Mouse (Mus musculus) intestine, embryonic 16.5 days (tissue): ENCODE measurements at regions not wholly inside any gene's neighbourhood (a gene's known extent, or its start where the extent isn't known, plus 50 kb on each side); places are given as distances from the start of the nearest gene placed in this dataset.

ENCODE experiments used
- ATAC-seq: fragments of 200-750 bp; cut with Nextera tagmentation; 2 replicates; pipeline ENCODE4 v1.8.0; 2017; ENCODE audit warnings: moderate TSS enrichment, moderate library complexity
- H3K27ac ChIP-seq: fragments of 300-500 bp; sonication (generic); 2 replicates; pipeline ENCODE4 v1.5.1; 2014; ENCODE audit warnings: mild to moderate bottlenecking, low read length
- H3K27me3 ChIP-seq: fragments of 300-500 bp; sonication (generic); replicated peaks from 2 replicates; pipeline ENCODE4 v1.6.1; 2014; ENCODE audit warnings: low read length, control low read depth, mixed read lengths; ENCODE audit not compliant: control insufficient read depth, insufficient read depth
- H3K36me3 ChIP-seq: fragments of 300-500 bp; sonication (generic); 2 replicates; pipeline ENCODE4 v1.6.1; 2014; ENCODE audit warnings: low read length, control low read depth; ENCODE audit not compliant: control insufficient read depth, insufficient read depth
- H3K4me1 ChIP-seq: fragments of 300-500 bp; sonication (generic); 2 replicates; pipeline ENCODE4 v1.6.1; 2014; ENCODE audit warnings: low read length, control low read depth, mixed read lengths; ENCODE audit not compliant: control insufficient read depth, insufficient read depth
- H3K4me2 ChIP-seq: fragments of 300-500 bp; sonication (generic); 2 replicates; pipeline ENCODE4 v1.6.1; 2014; ENCODE audit warnings: low read depth, low read length, control low read depth
- H3K4me3 ChIP-seq: fragments of 300-500 bp; sonication (generic); 2 replicates; pipeline ENCODE4 v1.5.1; 2014; ENCODE audit warnings: mild to moderate bottlenecking, low read length
- H3K9ac ChIP-seq: fragments of 300-500 bp; sonication (generic); 2 replicates; pipeline ENCODE4 v1.6.1; 2014; ENCODE audit warnings: low read depth, low read length
- H3K9me3 ChIP-seq: fragments of 300-500 bp; sonication (generic); 2 replicates; pipeline ENCODE4 v1.6.1; 2016; ENCODE audit warnings: low read length, control low read depth; ENCODE audit not compliant: control insufficient read depth
- WGBS: fragments of 180-500 bp; shearing (Covaris S2); extraction: QIAGEN DNeasy Blood & Tissue Kit; methylation state at CpG from one replicate; pipeline ENCODE4 v1.1.7; 2014; 5-methylcytosine and 5-hydroxymethylcytosine counted together

DNA sequence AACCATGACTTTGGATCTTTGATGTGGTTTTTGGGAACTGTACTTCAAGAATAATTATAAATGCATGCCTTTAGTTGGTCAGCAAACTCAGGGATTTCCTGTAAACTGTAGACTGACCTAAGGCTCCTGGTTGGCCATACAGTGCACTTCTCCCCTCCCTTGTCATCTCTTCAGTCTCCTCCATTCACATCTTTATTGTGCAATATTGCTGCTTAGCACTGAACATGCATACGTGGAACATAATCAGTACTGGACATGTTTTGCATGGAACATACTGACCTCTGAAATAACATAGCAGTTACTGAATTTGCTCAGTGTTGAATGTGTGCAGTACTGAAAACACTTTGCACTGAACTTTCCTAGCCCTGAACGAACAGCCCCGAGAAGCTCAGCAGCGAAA lies 55.4 kb upstream of the Rgs4 start:
- Histone ChIP-seq H3K36me3 (no peaks in the 10 kb centered on the region), H3K27ac (no peak overlapping the region), H3K4me2 (no peak overlapping the region), H3K9me3 (no peaks in the 10 kb centered on the region), H3K27me3 (no peaks in the 10 kb centered on the region), H3K9ac (no peak overlapping the region), H3K4me1 (no peaks in the 10 kb centered on the region), H3K4me3 (no peak overlapping the region)
- 90% methylated on average over 4 of the region's 4 CpGs for WGBS
- ATAC-seq = no peak

- Histone ChIP-seq H3K9me3 (no peaks in the 10 kb centered on the region), H3K9ac (no peak overlapping the region), H3K27ac (no peak overlapping the region), H3K4me1 (no peaks in the 10 kb centered on the region), H3K27me3 (no peaks in the 10 kb centered on the region), H3K4me3 (no peak overlapping the region), H3K4me2 (no peak overlapping the region), H3K36me3 (no peaks in the 10 kb centered on the region)
- 83% methylated on average over 8 of the region's 8 CpGs for WGBS
- no peak for ATAC-seq
These were observed 54.8 kb upstream of the Rgs4 start for GRCm38 (mm10) chr1:169802053-169802830.
